Mouse (Mus musculus) ES-Bruce4 (cell line): ENCODE data around the gene Cpsf6.

ENCODE experiments used
- CTCF ChIP-seq: IDR thresholded peaks from one replicate; pipeline ENCODE4 v1.8.1; 2011; ENCODE audit warnings: low read depth, low read length
- POLR2A ChIP-seq: IDR thresholded peaks from one replicate; pipeline ENCODE4 v1.8.1; 2011; ENCODE audit warnings: low read length; ENCODE audit not compliant: insufficient read depth

DNA sequence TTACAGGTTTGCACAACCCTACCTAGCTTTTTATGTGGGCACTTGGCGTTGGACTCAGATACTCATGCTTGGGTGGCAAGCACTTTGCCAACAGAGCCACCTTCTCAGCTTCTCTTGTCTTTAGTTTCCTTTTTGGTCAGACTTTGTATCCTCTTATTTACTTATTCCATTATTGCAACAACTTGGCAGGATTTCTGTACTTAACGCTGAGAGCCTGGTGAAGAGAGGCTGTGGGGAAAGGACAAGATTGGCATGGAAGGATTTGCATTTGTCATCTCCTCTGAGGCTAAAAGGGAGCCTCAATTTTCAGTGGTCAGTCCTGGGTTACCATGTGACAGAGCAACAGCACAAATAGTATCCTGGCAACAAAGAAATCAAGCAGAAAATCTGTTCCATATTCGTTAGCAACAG lies 59.2 kb downstream of the Cpsf6 start:
- TF ChIP-seq CTCF (no peak), POLR2A (no peak)
